Mouse (Mus musculus) T-helper 1 cell (primary cell): ENCODE results near the gene Klhl3.

ENCODE experiments used
- in situ Hi-C: fragments of 300-600 bp; cut with MboI, MseI; formaldehyde crosslinking; loops from one replicate; pipeline ENCODE4 v1.15.1; 2025; ENCODE audit warnings: high pct_unique_total_duplicates

Gene Klhl3

GRCm38 (mm10) chr13:58126862-58127765, 13.7 kb upstream of the Klhl3 start:
- in situ Hi-C loops = loop anchor here (10.0 kb wide), 1 partner anchor 258 kb away; the partner anchor contains the start of gene 2210016F16Rik

DNA sequence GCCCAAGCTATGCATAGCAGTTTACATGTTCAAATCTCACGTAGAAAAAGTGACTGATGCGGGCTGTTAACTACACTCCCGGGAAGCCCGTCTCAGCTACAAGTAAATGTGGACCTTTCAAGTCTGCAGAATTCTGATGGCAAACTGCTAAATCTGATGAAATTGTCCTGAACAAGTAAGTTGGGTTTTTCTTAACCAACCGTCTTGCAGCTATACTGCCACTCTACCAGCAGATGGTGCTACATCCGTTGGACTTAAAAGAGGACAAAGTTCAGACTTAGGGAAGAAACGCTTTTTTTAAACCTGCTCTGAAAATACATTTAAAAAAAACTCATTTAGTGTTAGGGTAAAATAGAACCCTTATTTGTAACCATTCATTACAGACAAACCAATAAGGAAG, 12.7 kb upstream of the Klhl3 start:
- in situ Hi-C loops = loop anchor here (10.0 kb wide), 1 partner anchor 259 kb away; the partner anchor contains the start of gene 2210016F16Rik

GRCm38 (mm10) chr13:58124989-58125388, 11.6 kb upstream of the Klhl3 start:
- in situ Hi-C loops = loop anchor here (10.0 kb wide), 1 partner anchor 260 kb away; the partner anchor contains the start of gene 2210016F16Rik

DNA sequence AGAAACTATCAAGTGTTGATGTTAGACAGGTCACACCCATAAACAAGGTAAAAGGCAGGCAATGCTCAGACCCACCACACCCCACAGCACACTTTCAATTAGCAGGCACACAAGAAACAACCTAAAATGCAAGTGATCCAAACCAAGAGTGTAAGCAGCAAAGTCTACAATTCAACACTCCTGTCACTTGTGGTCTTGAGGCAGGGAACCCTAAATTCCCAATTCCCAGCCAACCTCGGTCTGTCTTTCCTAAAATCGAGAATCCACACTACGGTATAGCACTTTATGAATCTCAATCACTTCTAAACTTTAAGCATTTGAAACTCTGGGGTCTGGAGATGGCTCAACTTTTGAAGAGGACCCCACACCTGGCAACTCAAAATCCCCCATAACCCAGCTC, 10.9 kb upstream of the Klhl3 start:
- in situ Hi-C loops = loop anchor here (10.0 kb wide), 1 partner anchor 261 kb away; the partner anchor contains the start of gene 2210016F16Rik

DNA sequence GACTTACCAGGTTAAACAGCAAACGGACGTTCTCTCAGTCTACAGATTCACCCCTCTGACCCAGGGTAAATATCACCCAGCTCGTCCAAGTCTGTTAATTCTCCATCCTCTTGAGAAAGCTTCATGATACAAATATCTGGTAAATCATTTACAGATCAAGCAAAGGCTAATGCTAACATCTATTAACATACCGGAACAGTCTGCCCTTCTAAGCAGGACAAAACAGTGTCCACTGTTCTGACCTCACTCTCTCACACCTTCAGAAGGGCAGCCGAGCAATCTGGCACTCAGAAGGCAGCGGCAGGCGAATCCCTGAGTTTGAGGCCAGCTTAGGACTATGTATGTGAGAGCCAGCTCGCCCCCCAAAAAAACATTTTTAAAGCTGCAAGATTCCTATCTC, 10.0 kb upstream of the Klhl3 start:
- in situ Hi-C loops = loop anchor here (10.0 kb wide), 1 partner anchor 261 kb away; the partner anchor contains the start of gene 2210016F16Rik

DNA sequence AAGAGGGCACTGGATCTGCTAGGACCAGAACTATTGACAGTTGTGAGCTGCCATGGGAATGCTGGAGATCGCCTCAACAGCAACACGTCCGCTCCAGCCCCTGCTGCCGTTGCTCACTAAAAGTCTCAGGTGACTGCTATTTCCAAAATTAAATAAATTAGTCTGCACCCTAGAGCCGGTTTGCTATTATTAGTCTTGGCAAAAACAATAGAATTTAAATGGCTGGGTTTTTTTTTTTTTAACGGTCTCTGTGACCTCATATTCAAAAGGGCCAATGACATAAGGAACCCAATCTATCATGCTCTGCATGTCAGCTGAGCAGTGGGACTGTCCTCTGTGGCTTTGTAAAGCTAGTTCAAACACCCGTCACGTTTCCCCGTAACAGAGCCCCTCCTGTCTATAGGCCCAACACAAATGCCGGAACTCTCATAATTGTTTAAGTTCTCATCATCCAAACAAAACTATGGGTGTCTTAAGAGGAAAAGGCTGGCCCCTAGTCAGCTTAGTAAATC, 9.4 kb upstream of the Klhl3 start:
- in situ Hi-C loops = loop anchor here (10.0 kb wide), 1 partner anchor 262 kb away; the partner anchor contains the start of gene 2210016F16Rik

- in situ Hi-C loops = no loop called here
These were observed 4.1 kb upstream of the Klhl3 start for GRCm38 (mm10) chr13:58117318-58118017.

- in situ Hi-C loops = no loop called here
These were observed 3.4 kb upstream of the Klhl3 start for GRCm38 (mm10) chr13:58116801-58117200.

DNA sequence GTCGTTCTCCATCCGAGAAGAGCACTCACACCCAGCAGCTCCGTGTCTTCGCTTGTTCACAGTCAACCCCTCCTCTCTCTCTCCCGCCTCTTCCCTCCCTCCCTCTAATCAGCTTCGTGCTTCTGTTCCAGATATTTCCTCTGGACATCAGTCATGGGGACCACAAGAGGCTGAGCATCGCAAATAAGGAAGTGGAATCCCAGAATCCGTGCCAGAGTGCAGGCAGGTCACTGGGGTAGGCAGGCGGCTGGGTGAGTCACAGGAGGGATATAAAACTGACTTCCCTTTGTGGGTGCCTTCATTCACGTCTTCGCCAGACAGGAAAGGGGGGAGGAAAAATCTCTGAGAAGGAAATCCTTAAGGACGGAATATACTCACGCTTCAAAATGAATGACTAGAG, 1.8 kb upstream of the Klhl3 start:
- in situ Hi-C loops = no loop called here

- in situ Hi-C loops = no loop called here
These were observed 771 bp downstream of the Klhl3 start for GRCm38 (mm10) chr13:58112601-58113041.

DNA sequence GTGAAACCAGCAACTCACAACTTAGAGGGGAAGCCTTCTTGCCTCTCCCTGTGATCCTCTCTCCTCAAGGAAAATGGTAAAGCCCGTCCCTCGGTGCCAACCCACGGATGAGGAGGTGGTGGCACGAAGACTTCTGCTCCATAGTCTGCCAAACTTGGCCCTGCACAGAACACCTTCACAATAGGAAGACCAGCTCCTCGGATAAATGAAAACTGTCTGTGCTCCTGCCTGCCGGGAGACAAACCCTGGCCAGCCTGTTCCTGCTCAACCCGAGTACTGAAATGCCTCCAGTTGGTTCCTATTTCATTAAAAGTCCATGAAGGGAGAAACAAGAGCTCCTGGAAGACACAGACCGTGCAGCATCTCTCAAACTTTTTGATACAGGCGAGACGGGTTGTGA, 1.2 kb downstream of the Klhl3 start:
- in situ Hi-C loops = no loop called here

GRCm38 (mm10) chr13:58111306-58111705, 2.1 kb downstream of the Klhl3 start:
- in situ Hi-C loops = no loop called here

DNA sequence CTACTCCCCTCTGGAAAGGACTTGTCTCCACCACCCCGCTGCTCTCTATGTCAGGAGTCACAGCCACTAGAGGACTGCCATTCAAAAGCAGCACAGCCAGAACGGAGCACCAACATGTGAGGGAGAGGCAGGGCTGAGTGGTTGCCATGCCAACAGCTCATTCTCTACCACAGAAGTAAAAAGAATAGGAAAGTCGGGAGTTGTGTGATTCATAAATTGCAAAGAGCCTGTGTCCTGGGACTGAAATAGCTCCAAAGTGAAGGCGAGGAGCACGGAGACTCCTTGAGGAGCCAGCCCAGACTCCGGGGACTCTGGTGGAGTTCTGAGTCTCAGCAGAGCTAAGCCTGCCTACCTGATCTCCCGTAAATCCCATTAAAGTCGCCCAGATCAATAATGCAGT, 22.7 kb downstream of the Klhl3 start:
- in situ Hi-C loops = no loop called here

DNA sequence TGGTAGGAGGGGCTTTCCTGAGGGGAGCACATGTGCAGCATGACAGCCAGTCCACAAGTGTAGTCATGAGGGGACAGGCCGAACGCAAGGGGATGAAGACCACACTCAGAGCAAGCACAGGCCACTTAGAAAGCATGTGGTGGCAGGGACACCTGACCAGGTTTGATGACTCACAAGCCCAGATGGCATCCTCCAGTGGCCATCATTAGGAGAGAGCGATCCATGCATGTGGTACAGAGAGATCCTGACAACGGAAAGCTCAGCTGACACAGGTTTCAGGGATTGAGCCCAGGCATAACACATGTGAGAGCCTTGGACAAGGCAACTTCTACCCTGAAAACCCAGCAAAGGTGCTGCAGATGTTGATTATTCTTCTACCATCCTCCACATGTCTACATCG, 29.0 kb downstream of the Klhl3 start:
- in situ Hi-C loops = no loop called here

DNA sequence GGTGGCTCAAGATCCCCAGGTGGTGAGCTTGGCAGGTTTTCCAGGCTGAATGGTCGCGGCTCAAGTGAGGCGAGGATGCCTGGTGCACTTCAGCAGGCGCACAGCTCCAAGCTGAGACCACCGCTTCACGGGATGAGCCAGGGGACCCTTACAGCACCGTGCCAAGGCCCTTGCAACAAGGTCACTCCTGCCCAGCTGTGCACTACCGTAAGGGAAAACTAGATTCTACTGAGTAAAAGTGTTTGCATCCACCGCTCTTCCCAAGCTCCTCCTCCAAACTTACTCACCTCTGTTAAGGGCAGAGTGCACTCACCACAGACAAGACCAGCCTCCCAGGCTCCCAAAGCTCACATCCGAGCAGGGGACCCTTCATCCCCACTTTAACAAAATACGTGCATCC, 29.9 kb downstream of the Klhl3 start:
- in situ Hi-C loops = no loop called here

DNA sequence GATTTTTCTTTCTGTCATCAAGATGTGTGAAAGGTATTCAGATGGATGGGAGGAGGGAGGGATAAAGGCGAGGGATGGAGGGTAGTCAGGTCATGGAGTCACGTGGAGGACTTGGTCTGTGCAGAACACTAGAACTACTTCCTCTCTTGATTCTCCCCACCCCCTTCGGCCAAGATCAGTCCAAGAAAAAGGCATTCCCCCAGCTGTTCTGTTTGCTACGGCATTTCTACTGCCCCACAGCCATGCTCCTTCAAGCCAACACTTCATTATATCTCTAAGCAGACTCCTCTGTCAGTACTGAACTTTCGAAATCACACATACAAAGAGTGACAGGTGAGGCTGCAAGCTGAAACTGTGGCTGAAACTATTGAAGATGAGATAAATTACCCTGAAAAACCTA, 30.3 kb downstream of the Klhl3 start:
- in situ Hi-C loops = no loop called here

- in situ Hi-C loops = no loop called here
These were observed 35.0 kb downstream of the Klhl3 start for GRCm38 (mm10) chr13:58078361-58078760.

- in situ Hi-C loops = no loop called here
These were observed 38.5 kb downstream of the Klhl3 start for GRCm38 (mm10) chr13:58074881-58075280.

GRCm38 (mm10) chr13:58074466-58074865, 38.9 kb downstream of the Klhl3 start:
- in situ Hi-C loops = no loop called here

DNA sequence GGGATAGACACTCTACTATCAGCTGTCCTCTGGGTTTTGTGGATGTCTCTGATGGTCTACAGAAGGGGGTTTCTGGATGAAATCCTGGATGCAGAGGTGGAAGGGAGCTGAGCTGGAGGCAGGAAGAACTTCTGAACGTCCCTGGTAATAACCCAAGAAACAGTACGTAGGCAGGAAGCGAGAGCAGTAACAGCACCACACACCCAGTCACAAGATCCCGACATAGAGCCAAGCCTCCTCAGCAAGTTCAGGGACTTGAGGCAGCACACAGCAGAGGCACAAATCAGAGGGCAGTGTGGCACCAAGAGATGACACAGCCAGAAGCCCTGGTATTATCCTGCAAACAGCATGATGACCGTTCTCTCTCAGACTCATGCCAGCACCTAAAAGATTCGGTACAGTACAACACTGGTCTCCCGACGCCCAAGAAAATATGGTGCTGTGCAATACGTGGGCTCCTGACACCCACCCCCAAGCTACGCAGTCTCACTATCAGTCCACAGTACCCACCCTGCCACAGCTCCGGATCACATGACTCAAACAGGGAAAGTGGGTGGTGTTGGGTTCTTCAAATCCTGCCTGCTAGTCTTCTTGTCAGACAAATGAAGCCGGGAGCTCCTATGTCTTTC, 40.0 kb downstream of the Klhl3 start:
- in situ Hi-C loops = no loop called here

- in situ Hi-C loops = no loop called here
These were observed 42.2 kb downstream of the Klhl3 start for GRCm38 (mm10) chr13:58071209-58071608.

- in situ Hi-C loops = no loop called here
These were observed 42.9 kb downstream of the Klhl3 start for GRCm38 (mm10) chr13:58070504-58070903.
